Mouse (Mus musculus) thymus, postnatal 25 days (tissue): Measurements from ENCODE around the gene Zfp990.
"Not testable (repeated sequence)": the region's sequence is repeated elsewhere in the genome, so short reads cannot be mapped to it uniquely, and the experiment has no call there.

Source experiments
- DNase-seq: peaks from one replicate; pipeline ENCODE4 v3.0.0; 2022

Gene Zfp990

GRCm38 (mm10) chr4:145510459-145510858 lies at the start of gene Zfp990:
Gene Zfp990 (plus strand): TSS chr4:145510759.
- DNase-seq: not testable (repeated sequence)

GRCm38 (mm10) chr4:145463553-145464253 lies 46.9 kb upstream of the Zfp990 start:
- DNase-seq: peak; percentile 53

DNA sequence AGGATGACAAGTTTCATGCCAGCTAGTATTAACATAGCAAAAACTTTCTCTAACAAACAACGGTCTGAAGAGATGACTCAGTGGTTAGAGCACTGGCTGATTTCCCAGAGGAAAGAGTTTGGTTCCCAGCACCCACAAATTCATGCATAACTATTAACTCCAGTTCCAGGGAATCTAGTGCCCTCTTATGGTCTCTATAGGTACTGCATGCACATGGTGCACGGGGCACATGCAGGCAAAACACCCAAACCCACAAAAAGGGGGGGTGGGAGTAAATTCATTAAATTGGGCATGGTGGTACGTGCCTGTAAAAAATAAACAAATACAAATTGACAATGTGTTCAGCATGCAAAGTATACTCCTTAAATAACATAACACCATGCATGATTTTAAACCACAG lies 32.4 kb upstream of the Zfp990 start:
- no peak for DNase-seq

- not testable (repeated sequence) for DNase-seq
Observed at GRCm38 (mm10) chr4:145480699-145481098, 29.9 kb upstream of the Zfp990 start.

- DNase-seq: no peak
Observed at GRCm38 (mm10) chr4:145489396-145489795, 21.2 kb upstream of the Zfp990 start.

- no peak for DNase-seq
Observed at GRCm38 (mm10) chr4:145492132-145492531, 18.4 kb upstream of the Zfp990 start.

GRCm38 (mm10) chr4:145493316-145493715 lies 17.2 kb upstream of the Zfp990 start:
- DNase-seq: not testable (repeated sequence)

DNA sequence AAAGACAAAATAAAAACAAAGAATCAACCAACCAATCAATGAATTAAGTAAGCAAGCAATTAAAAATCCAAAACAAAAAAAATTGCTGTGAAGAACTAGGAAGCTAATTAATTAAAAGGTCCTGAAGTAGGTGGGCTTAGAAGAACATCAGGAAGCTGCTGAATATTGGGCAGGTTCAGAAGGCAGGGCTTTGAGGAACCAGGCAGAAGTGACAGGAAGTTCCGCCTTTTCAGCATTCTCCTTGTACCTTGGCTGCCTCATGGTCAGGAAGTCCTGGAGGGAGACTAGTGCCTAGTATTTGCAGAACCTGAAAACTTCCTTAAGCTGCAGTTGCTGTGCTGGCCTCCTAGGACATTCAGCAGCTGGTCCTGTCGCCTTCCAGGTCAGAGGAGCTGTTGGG lies 4.1 kb downstream of the Zfp990 start:
- DNase-seq: not testable (repeated sequence)

GRCm38 (mm10) chr4:145515776-145516565 lies 5.4 kb downstream of the Zfp990 start:
- not testable (repeated sequence) for DNase-seq

- DNase-seq: not testable (repeated sequence)
Observed at GRCm38 (mm10) chr4:145517391-145517790, 6.8 kb downstream of the Zfp990 start.

- DNase-seq: not testable (repeated sequence)
Observed at GRCm38 (mm10) chr4:145543861-145544260, 33.3 kb downstream of the Zfp990 start.

- not testable (repeated sequence) for DNase-seq
Observed at GRCm38 (mm10) chr4:145545106-145545505, 34.5 kb downstream of the Zfp990 start.

DNA sequence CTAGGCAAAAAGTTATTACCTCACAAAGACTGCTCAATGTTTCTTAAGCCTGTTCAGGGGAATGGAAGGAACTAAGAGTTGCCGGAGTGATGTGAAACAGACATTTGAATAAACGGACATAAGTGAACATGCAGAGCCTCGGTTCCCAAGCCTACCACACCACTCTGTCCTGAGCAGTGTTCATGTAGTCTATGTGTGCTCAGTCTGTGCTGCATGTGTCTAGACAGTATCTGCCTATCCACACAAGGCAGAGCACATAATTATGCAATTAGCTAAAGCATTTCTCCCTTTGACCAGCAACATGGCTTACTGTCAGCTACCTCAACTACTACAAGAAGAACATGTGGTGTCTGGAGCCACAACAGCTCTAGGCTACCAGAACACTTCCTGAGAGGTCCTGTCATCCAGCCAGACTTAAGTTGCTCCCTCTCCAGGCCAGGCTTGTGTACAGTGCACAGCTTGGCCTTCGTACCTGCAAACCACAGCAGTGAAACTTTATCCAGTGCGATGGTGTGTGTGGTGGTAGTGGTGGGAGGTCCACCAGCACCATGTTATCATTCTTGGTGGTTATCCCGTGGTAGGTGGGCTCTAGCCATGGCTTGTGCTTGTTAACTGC lies 35.3 kb downstream of the Zfp990 start:
- DNase-seq: not testable (repeated sequence)

DNA sequence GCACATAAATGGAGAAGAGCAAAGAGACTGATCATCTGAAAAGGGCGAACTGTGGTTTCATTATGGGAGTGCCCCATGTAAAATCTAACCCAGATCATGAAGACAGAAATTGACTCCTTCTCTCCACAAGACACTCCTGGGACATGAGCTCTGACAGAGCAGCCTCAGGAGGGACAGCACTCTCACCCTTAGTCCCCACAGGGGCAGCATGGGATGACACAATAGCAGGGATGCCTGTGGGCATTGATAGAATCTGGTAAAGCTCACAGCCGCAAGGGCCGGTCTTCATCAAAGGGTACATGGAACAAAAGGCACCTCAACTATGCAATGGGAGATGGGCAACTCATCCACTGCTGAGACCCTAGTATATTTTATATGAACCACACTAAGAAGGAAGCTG lies 35.9 kb downstream of the Zfp990 start:
- not testable (repeated sequence) for DNase-seq

DNA sequence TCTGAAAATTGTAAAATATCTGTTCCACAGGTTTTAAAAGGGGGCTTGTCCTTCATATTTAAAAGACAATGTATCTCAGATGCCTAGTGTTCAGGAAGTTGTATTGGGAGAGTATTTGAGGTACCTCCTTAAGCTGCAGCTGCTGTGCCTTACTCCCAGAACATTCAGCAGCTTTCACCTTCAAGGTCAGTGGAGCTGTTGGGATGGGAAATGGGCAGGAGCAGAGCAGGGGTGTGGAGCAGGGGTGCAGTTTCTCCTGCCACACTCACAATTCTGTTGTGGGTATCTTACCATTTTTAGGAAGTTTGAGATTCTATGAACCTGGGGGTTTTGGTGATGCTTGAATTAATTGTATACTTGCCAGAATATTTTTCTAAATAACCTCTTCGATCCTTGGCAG lies 46.1 kb downstream of the Zfp990 start:
- no peak for DNase-seq

DNA sequence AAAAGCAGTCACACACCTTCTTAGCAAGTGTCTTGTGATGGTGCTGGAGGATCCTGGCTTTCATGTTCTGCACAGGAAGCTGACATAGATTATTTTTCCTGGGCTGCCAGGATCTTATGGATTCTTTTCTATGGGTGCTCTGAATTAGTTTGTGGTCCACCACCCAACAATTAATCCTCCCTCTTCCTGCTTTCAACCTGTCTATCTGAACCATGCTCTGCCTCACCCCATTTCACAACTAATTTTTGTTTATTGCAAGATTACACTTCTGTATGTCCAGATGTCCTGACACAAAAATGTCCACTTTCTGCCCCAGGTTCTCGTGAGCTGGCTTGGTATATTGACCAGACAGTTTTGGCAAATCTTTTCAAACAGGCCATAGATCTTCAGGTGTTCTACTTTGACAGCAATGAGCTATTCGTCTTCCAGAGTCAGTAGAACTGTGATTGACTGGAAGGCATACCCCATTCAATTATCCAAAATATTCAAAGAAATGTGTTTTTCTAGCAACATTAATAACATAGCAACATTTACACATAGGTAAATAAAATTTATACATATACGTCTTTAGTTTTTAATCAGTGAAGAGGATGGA lies 49.0 kb downstream of the Zfp990 start:
- no peak for DNase-seq

GRCm38 (mm10) chr4:145564111-145564821 lies 53.7 kb downstream of the Zfp990 start:
- no peak for DNase-seq

GRCm38 (mm10) chr4:145570461-145570860 lies 59.9 kb downstream of the Zfp990 start:
- DNase-seq: not testable (repeated sequence)

GRCm38 (mm10) chr4:145576623-145577022 lies 66.1 kb downstream of the Zfp990 start:
- DNase-seq: not testable (repeated sequence)

DNA sequence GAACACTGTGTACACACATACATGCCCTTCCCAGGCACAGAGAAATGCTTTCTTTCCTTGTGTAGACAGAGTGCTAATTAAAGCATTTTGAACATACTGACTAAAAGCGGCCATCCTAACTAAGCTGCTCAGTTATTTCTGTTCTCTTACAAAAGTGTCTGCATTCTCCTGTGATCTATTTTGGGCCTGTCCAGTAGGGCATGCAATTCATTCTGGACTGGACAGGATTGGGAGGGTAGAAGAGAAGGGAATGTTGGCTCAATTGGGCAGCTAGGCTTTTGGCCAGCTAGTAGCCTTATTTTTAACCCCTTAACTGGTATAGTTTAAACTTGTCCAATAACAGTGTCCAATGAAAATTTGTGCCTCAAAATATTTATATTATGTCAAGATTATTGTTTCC lies 69.8 kb downstream of the Zfp990 start:
- DNase-seq: not testable (repeated sequence)

- peak; percentile 54 for DNase-seq
Observed at GRCm38 (mm10) chr4:145585078-145585477, 74.5 kb downstream of the Zfp990 start, which contains the start of gene Gm13212. Gene Gm13212 (plus strand): TSS chr4:145585166.

GRCm38 (mm10) chr4:145586046-145586445 lies 75.5 kb downstream of the Zfp990 start:
- DNase-seq: not testable (repeated sequence)
